Comparison of ENCODE assay signal across 8 mouse cellular contexts in the genomic region with DNA sequence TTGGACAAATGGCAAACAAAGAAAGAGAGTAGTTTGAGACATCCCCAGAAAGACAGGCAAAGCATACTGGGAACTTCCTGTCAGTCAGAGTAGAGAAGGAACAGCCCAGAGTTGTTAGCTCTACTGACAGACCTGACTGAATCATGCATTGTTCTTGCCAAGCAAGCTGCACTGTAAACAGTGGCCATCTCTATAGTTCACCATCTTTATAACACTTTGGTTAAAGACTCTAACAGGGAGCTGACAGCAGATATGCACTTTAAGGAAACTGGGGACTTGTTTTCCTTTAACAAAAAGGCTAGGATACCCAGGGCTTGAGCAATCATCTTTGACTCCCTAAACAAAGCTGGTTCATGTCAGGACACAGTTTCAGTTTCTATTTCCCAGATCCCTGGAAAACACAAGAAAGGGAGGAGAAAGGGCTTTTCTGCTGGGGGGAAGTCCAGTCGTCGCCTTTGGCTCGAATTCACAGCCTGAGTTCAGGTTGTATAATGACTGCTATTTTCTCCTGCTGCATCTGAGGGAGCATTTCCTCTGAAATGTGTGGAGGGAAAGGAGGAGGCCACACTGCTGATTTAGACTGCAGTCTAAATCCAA. TPM values are rescaled to one million over a fixed set of nuclear protein-coding genes. Genes with fewer than 3 reads are reported as not detected.
DNase-seq lines count a peak whose midpoint lies in the region; ATAC-seq and TF ChIP-seq lines count a peak whose summit lies in the region.

Gene Gbp3, plus strand, starts transcription at position 395 of the 597 bp plus-strand sequence.

- 38% methylated on average over 3 of the region's 3 CpGs for WGBS in intestine, embryonic 15.5 days

- H3K9ac ChIP-seq in intestine, embryonic 15.5 days, result peak within 1 kb of the TSS; percentile 30; the same call in 1 of the 2 replicates

- intact Hi-C loops in gastrocnemius, adult 2 months (cut with DNase I), result loop anchor here (1.0 to 10.0 kb wide), 3 partner anchors 63 to 285 kb away; partner anchors contain the start of gene Gbp2

- H3K4me2 ChIP-seq in intestine, embryonic 15.5 days (replicated peaks), result peak within 1 kb of the TSS; percentile 63

- no peaks in the 10 kb centered on the region for H3K27me3 ChIP-seq in intestine, embryonic 15.5 days (replicated peaks)

- H3K27ac ChIP-seq in gastrocnemius, adult 2 months, result peak within 1 kb of the TSS; percentile 83
- H3K27ac ChIP-seq in intestine, embryonic 15.5 days, result no peak within 1 kb of the TSS

- H3K4me3 ChIP-seq in gastrocnemius, adult 2 months, result peak within 1 kb of the TSS; percentile 77
- peak within 1 kb of the TSS; percentile 35 for H3K4me3 ChIP-seq in intestine, embryonic 15.5 days (replicated peaks)

- no peaks in the 10 kb centered on the region for H3K9me3 ChIP-seq in intestine, embryonic 15.5 days

- DNase-seq in gastrocnemius, adult 2 months, result peak; percentile 23
- DNase-seq in gastrocnemius, postnatal 10 days, result no peak
- peak; percentile 59 for DNase-seq in adrenal gland, adult 2 months
- peak; percentile 22 to 30 for DNase-seq in lung, adult 18-20 months
- DNase-seq in spleen, adult 12 weeks (ENCODE audit: low spot score), result no peak

- H3K4me1 ChIP-seq in intestine, embryonic 15.5 days (replicated peaks), result no peaks in the 10 kb centered on the region

- no peaks in the 10 kb centered on the region for H3K36me3 ChIP-seq in intestine, embryonic 15.5 days

- no peak for TF ChIP-seq CTCF in gastrocnemius, adult 2 months (IDR thresholded peaks at IDR 0.05)

- ATAC-seq in granulocyte monocyte progenitor cell, adult 5-6 weeks (replicated peaks; ENCODE audit: poor library complexity, severe bottlenecking), result peak; percentile 13
- ATAC-seq in intestine, embryonic 15.5 days, result 0 out of 2 replicates have a peak, but pooled peaks have one; percentile 20
- no peak for ATAC-seq in neutrophil, adult 5-6 weeks (ENCODE audit: extremely low read depth, insufficient number of reproducible peaks, low FRiP score, poor library complexity, severe bottlenecking)

RNA-seq across cellular contexts. Expression of gene Gbp3, which starts in this region (rescaled TPM):
- 1 to 10 TPM; 2.9 to 3.0 TPM for total RNA-seq in gastrocnemius, adult 2 months (2021)
- total RNA-seq in gastrocnemius, postnatal 10 days (2021), result 1 to 10 TPM; 6.6 to 8.6 TPM
- 10 to 100 TPM in 1 of 2 experiments, 1 to 10 TPM in 1; 10.0 to 10.7 TPM for total RNA-seq in adrenal gland, adult 2 months (2021)
- polyA plus RNA-seq in adrenal gland, adult 2 months (2012; rRNA removed), result 18.0 and 23.8 TPM in 2 replicates
- total RNA-seq in granulocyte monocyte progenitor cell, adult 5-6 weeks (2014; fragmentation: Nextera tagmentation), result 54.0 and 85.4 TPM in 2 replicates
- 71.1 and 77.3 TPM in 2 replicates for total RNA-seq in granulocyte monocyte progenitor cell, adult 5-6 weeks (2017)
- polyA plus RNA-seq in intestine, embryonic 15.5 days (2015; fragmentation: Nextera tagmentation; extraction: Ambion mirVana), result 1.8 and 2.7 TPM in 2 replicates
- total RNA-seq in neutrophil, adult 5-6 weeks (2017), result 39.9 and 50.7 TPM in 2 replicates

Comparison
In these comparisons a context has a peak if more than half of its experiments do, and no peak if none do; other contexts are left out.
1. DNase-seq: peak in gastrocnemius, adult 2 months (single experiment), adrenal gland, adult 2 months (single experiment) and lung, adult 18-20 months (2 of 2); none in gastrocnemius, postnatal 10 days (single experiment) and spleen, adult 12 weeks (single experiment).